In the genomic region with DNA sequence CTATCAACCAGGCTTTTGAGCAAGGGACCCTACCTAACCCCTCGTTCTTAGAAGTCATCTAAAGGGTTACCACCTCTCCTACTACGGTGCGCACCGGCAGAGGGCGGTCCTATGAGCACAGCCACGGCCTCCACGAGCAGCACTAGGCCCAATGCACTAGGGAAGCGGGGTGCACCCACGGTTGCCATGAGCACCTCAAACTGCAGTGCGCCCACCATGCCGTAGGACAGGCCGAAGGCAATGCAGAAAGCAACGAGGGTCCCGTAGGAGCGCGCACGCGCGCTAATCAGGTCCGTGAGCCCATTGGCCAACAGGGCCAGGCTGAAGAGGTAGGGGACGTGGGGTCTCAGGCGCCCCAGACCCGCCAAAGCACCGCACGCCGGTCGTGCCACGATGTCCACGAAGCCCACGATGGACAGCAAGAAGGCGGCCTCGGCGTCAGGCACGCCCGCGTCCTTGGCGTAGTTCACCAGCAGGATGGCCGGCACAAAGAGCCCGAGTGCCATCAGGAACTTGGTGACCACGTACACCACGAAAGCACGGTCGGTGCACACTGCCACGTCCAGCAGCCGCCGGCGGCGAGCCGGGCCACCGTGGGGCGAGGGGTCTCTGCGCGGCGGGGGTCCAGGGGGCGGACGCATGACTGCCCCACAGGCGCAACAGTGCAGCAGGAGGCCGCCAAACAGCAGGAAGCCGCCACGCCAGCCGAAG, we compare ENCODE assay signal across 8 mouse cellular contexts. TPM values are rescaled to one million over a fixed set of nuclear protein-coding genes. Genes with fewer than 3 reads are reported as not detected.
A peak's percentile ranks its signal among the peaks of the same experiment; 100 is the strongest.
DNase-seq lines count a peak whose midpoint lies in the region; ATAC-seq and TF ChIP-seq lines count a peak whose summit lies in the region.

No protein-coding gene starts in this region.

- WGBS in embryonic facial prominence, embryonic 13.5 days: 1% methylated on average over 61 of the region's 61 CpGs
- WGBS in intestine, embryonic 14.5 days: 1% methylated on average over 61 of the region's 61 CpGs
- 2% methylated on average over 61 of the region's 61 CpGs for WGBS in midbrain, embryonic 13.5 days

- no peaks in the 10 kb centered on the region for H3K9me3 ChIP-seq in ES-E14 (ENCODE audit: control insufficient read depth, insufficient read depth, low read depth, low read length)
- no peaks in the 10 kb centered on the region for H3K9me3 ChIP-seq in embryonic facial prominence, embryonic 13.5 days
- H3K9me3 ChIP-seq in intestine, embryonic 14.5 days (ENCODE audit: control insufficient read depth, low read length): no peaks in the 10 kb centered on the region
- no peaks in the 10 kb centered on the region for H3K9me3 ChIP-seq in midbrain, embryonic 13.5 days

- H3K9ac ChIP-seq in ES-E14 (ENCODE audit: insufficient read depth, low read depth, low read length, poor library complexity, severe bottlenecking): peak overlapping the region; percentile 54; the same call in 1 of the 2 replicates
- H3K9ac ChIP-seq in embryonic facial prominence, embryonic 13.5 days: peak overlapping the region; percentile 77
- peak overlapping the region; percentile 37 for H3K9ac ChIP-seq in intestine, embryonic 14.5 days (ENCODE audit: low read length)
- H3K9ac ChIP-seq in midbrain, embryonic 13.5 days (replicated peaks): peak overlapping the region; percentile 59

- H3K27ac ChIP-seq in ES-E14 (ENCODE audit: insufficient read depth, low read depth, low read length, poor library complexity, severe bottlenecking): no peak overlapping the region
- H3K27ac ChIP-seq in embryonic facial prominence, embryonic 13.5 days: no peak overlapping the region
- H3K27ac ChIP-seq in intestine, embryonic 14.5 days (ENCODE audit: low read depth): no peak overlapping the region
- no peak overlapping the region for H3K27ac ChIP-seq in midbrain, embryonic 13.5 days

- peak overlapping the region; percentile 55 to 69 for H3K4me3 ChIP-seq in ES-E14 (ENCODE audit: insufficient read depth in 1 of 2, low read depth in 1 of 2, low read length in 2 of 2, poor library complexity in 1 of 2, severe bottlenecking in 1 of 2)
- peak overlapping the region; percentile 46 for H3K4me3 ChIP-seq in embryonic facial prominence, embryonic 13.5 days
- peak overlapping the region; percentile 34 for H3K4me3 ChIP-seq in intestine, embryonic 14.5 days (ENCODE audit: low read depth, low read length)
- peak overlapping the region; percentile 39 for H3K4me3 ChIP-seq in midbrain, embryonic 13.5 days (replicated peaks)

- H3K36me3 ChIP-seq in ES-E14 (ENCODE audit: control insufficient read depth, insufficient read depth, low read length, poor library complexity, severe bottlenecking): peaks cover 13% of the 10 kb centered on the region; the same call in 1 of the 2 replicates
- H3K36me3 ChIP-seq in embryonic facial prominence, embryonic 13.5 days: peaks cover 25% of the 10 kb centered on the region
- peaks cover 19% of the 10 kb centered on the region for H3K36me3 ChIP-seq in intestine, embryonic 14.5 days (ENCODE audit: control insufficient read depth, insufficient read depth, low read length)
- peaks cover 28% of the 10 kb centered on the region for H3K36me3 ChIP-seq in midbrain, embryonic 13.5 days

- in situ Hi-C loops in ES-E14 (cut with MboI; ENCODE audit: low sequenced_read_pairs in 2 of 2, unreplicated experiment in 2 of 2): no loop called here

- peaks cover 0 to 8% of the 10 kb centered on the region in 2 experiments; a peak in 1 of 4 replicates for H3K4me1 ChIP-seq in ES-E14 (ENCODE audit: control insufficient read depth in 2 of 2, insufficient read depth in 2 of 2, low read length in 2 of 2, poor library complexity in 1 of 2)
- peaks cover 27% of the 10 kb centered on the region for H3K4me1 ChIP-seq in embryonic facial prominence, embryonic 13.5 days
- H3K4me1 ChIP-seq in intestine, embryonic 14.5 days (replicated peaks; ENCODE audit: control insufficient read depth, insufficient read depth, low read length): no peaks in the 10 kb centered on the region; the same call in 1 of the 2 replicates
- H3K4me1 ChIP-seq in midbrain, embryonic 13.5 days (replicated peaks): peaks cover 12% of the 10 kb centered on the region

- ATAC-seq in embryonic facial prominence, embryonic 13.5 days (ENCODE audit: insufficient number of reproducible peaks, insufficient read depth, low FRiP score, low TSS enrichment, low read depth): no peak
- peak; percentile 48 for ATAC-seq in intestine, embryonic 14.5 days (replicated peaks; ENCODE audit: low FRiP score, low TSS enrichment, low read depth)
- ATAC-seq in midbrain, embryonic 13.5 days: peak; percentile 63
- ATAC-seq in granulocyte monocyte progenitor cell, adult 5-6 weeks (replicated peaks; ENCODE audit: poor library complexity, severe bottlenecking): no peak

- peaks cover 45% of the 10 kb centered on the region for H3K27me3 ChIP-seq in embryonic facial prominence, embryonic 13.5 days
- H3K27me3 ChIP-seq in intestine, embryonic 14.5 days (replicated peaks; ENCODE audit: control insufficient read depth, insufficient read depth, low read length): peaks cover 32% of the 10 kb centered on the region
- peaks cover 51% of the 10 kb centered on the region for H3K27me3 ChIP-seq in midbrain, embryonic 13.5 days

- H3K4me2 ChIP-seq in embryonic facial prominence, embryonic 13.5 days: peak overlapping the region; percentile 79
- peak overlapping the region; percentile 78 for H3K4me2 ChIP-seq in intestine, embryonic 14.5 days (ENCODE audit: low read length)
- peak overlapping the region; percentile 67 for H3K4me2 ChIP-seq in midbrain, embryonic 13.5 days (replicated peaks)

- peak; percentile 33 for DNase-seq in kidney, adult 18-20 months
- DNase-seq in kidney, adult 8-10 months: no peak
- DNase-seq in ES-E14 (ENCODE audit: low read depth, low spot score): no peak
- DNase-seq in intestine, embryonic 14.5 days (ENCODE audit: low spot score): peak; percentile 73
- no peak for DNase-seq in urinary bladder, postnatal 10 days (ENCODE audit: low spot score)

TF ChIP-seq in ES-E14, 5 proteins besides CTCF, POLR2A, EP300 and RAD21:
- TF ChIP-seq HCFC1 (IDR thresholded peaks at IDR 0.05; ENCODE audit: borderline replicate concordance, insufficient read depth, low read length) (no peak), CHD2 (IDR thresholded peaks at IDR 0.05; ENCODE audit: low read depth, low read length) (no peak), ZC3H11A (IDR thresholded peaks at IDR 0.05; ENCODE audit: borderline replicate concordance, low read depth, low read length) (no peak), MAFK (IDR thresholded peaks at IDR 0.05; ENCODE audit: insufficient read depth, low read depth, low read length) (no peak), ZNF384 (IDR thresholded peaks at IDR 0.05; ENCODE audit: low read depth, low read length) (no peak)
TF ChIP-seq in ES-E14: peak in this region for 0.

RNA-seq across cellular contexts. Expression of a gene that starts 2.6 kb away (rescaled TPM):
- 0.58 and 0.69 TPM in 2 replicates for total RNA-seq in ES-E14 (2012; rRNA removed)
- polyA plus RNA-seq in embryonic facial prominence, embryonic 13.5 days (2015; fragmentation: Nextera tagmentation; extraction: Ambion mirVana): 0.46 TPM in 1 of 2 replicates, not detected in the other
- polyA plus RNA-seq in intestine, embryonic 14.5 days (2014; fragmentation: Nextera tagmentation; extraction: Ambion mirVana): 0.13 and 0.19 TPM in 2 replicates
- polyA plus RNA-seq in midbrain, embryonic 13.5 days (2015; fragmentation: Nextera tagmentation; extraction: Ambion mirVana): 0.22 and 0.23 TPM in 2 replicates
- total RNA-seq in granulocyte monocyte progenitor cell, adult 5-6 weeks (2014; fragmentation: Nextera tagmentation): not detected in 2 replicates
- total RNA-seq in granulocyte monocyte progenitor cell, adult 5-6 weeks (2017): not detected in 2 replicates

RNA-seq across cellular contexts. Expression of a gene that starts 22.7 kb away (rescaled TPM):
- 0.16 and 0.36 TPM in 2 replicates for total RNA-seq in ES-E14 (2012; rRNA removed)
- 1.6 TPM in 2 replicates for polyA plus RNA-seq in embryonic facial prominence, embryonic 13.5 days (2015; fragmentation: Nextera tagmentation; extraction: Ambion mirVana)
- polyA plus RNA-seq in intestine, embryonic 14.5 days (2014; fragmentation: Nextera tagmentation; extraction: Ambion mirVana): 0.30 and 0.58 TPM in 2 replicates
- polyA plus RNA-seq in midbrain, embryonic 13.5 days (2015; fragmentation: Nextera tagmentation; extraction: Ambion mirVana): 0.88 and 1.0 TPM in 2 replicates
- total RNA-seq in granulocyte monocyte progenitor cell, adult 5-6 weeks (2014; fragmentation: Nextera tagmentation): 0.83 TPM in 1 of 2 replicates, not detected in the other
- 0.52 TPM in 1 of 2 replicates, not detected in the other for total RNA-seq in granulocyte monocyte progenitor cell, adult 5-6 weeks (2017)

RNA-seq across cellular contexts. Expression of a gene that starts 23.0 kb away (rescaled TPM):
- total RNA-seq in ES-E14 (2012; rRNA removed): 61.0 and 85.9 TPM in 2 replicates
- polyA plus RNA-seq in embryonic facial prominence, embryonic 13.5 days (2015; fragmentation: Nextera tagmentation; extraction: Ambion mirVana): 53.3 and 56.6 TPM in 2 replicates
- 28.3 and 30.1 TPM in 2 replicates for polyA plus RNA-seq in intestine, embryonic 14.5 days (2014; fragmentation: Nextera tagmentation; extraction: Ambion mirVana)
- polyA plus RNA-seq in midbrain, embryonic 13.5 days (2015; fragmentation: Nextera tagmentation; extraction: Ambion mirVana): 82.2 and 86.8 TPM in 2 replicates
- 7.8 and 11.3 TPM in 2 replicates for total RNA-seq in granulocyte monocyte progenitor cell, adult 5-6 weeks (2014; fragmentation: Nextera tagmentation)
- 5.3 and 8.4 TPM in 2 replicates for total RNA-seq in granulocyte monocyte progenitor cell, adult 5-6 weeks (2017)

RNA-seq across cellular contexts. Expression of a gene that starts 33.4 kb away (rescaled TPM):
- 0.13 and 0.58 TPM in 2 replicates for total RNA-seq in ES-E14 (2012; rRNA removed)
- 18.0 and 23.4 TPM in 2 replicates for polyA plus RNA-seq in embryonic facial prominence, embryonic 13.5 days (2015; fragmentation: Nextera tagmentation; extraction: Ambion mirVana)
- 4.8 and 9.4 TPM in 2 replicates for polyA plus RNA-seq in intestine, embryonic 14.5 days (2014; fragmentation: Nextera tagmentation; extraction: Ambion mirVana)
- 0.72 and 1.4 TPM in 2 replicates for polyA plus RNA-seq in midbrain, embryonic 13.5 days (2015; fragmentation: Nextera tagmentation; extraction: Ambion mirVana)
- total RNA-seq in granulocyte monocyte progenitor cell, adult 5-6 weeks (2014; fragmentation: Nextera tagmentation): not detected in 2 replicates
- not detected in 2 replicates for total RNA-seq in granulocyte monocyte progenitor cell, adult 5-6 weeks (2017)

Comparison
In these comparisons a context has a peak if more than half of its experiments do, and no peak if none do; other contexts are left out.
1. DNase-seq: peak in kidney, adult 18-20 months (single experiment) and intestine, embryonic 14.5 days (single experiment); none in kidney, adult 8-10 months (0 of 2), ES-E14 (single experiment) and urinary bladder, postnatal 10 days (single experiment).
2. ATAC-seq: peak in intestine, embryonic 14.5 days (single experiment) and midbrain, embryonic 13.5 days (single experiment); none in embryonic facial prominence, embryonic 13.5 days (single experiment) and granulocyte monocyte progenitor cell, adult 5-6 weeks (single experiment).
3. Peak in every context shown above with its lines, with median percentiles within 50 percentile points of each other: H3K4me3 ChIP-seq, H3K9ac ChIP-seq and H3K4me2 ChIP-seq.